Mouse (Mus musculus): ENCODE measurements around the gene Utf1.

Gene Utf1

GRCm38 (mm10) chr7:139943674-139944281 lies at the start of gene Utf1:
Utf1 (plus strand) TSS chr7:139943789.
- DNase-seq = peak; percentile 31

GRCm38 (mm10) chr7:139894655-139895557 lies 48.7 kb upstream of the Utf1 start, which contains the start of gene Kndc1:
Kndc1 (plus strand) TSS chr7:139894696.
- no peak for DNase-seq

- no peak for DNase-seq
These were observed 47.3 kb upstream of the Utf1 start for GRCm38 (mm10) chr7:139896271-139896670.

GRCm38 (mm10) chr7:139896796-139897195 lies 46.8 kb upstream of the Utf1 start:
- no peak for DNase-seq

- no peak for DNase-seq
These were observed 45.0 kb upstream of the Utf1 start for GRCm38 (mm10) chr7:139898606-139899005.

- DNase-seq = no peak
These were observed 44.1 kb upstream of the Utf1 start for GRCm38 (mm10) chr7:139899505-139899904.

- no peak for DNase-seq
These were observed 43.1 kb upstream of the Utf1 start for GRCm38 (mm10) chr7:139900456-139900855.

- DNase-seq = no peak
These were observed 42.7 kb upstream of the Utf1 start for GRCm38 (mm10) chr7:139900896-139901295.

GRCm38 (mm10) chr7:139901981-139902380 lies 41.6 kb upstream of the Utf1 start:
- DNase-seq = no peak

GRCm38 (mm10) chr7:139905261-139905660 lies 38.3 kb upstream of the Utf1 start:
- DNase-seq = no peak

GRCm38 (mm10) chr7:139905661-139906060 lies 37.9 kb upstream of the Utf1 start:
- DNase-seq = peak; percentile 25

- DNase-seq = no peak
These were observed 35.4 kb upstream of the Utf1 start for GRCm38 (mm10) chr7:139908176-139908575.

- DNase-seq = no peak
These were observed 34.1 kb upstream of the Utf1 start for GRCm38 (mm10) chr7:139909469-139909868.

GRCm38 (mm10) chr7:139910204-139910835 lies 33.3 kb upstream of the Utf1 start:
- no peak for DNase-seq

GRCm38 (mm10) chr7:139914141-139915047 lies 29.2 kb upstream of the Utf1 start:
- no peak for DNase-seq

GRCm38 (mm10) chr7:139915646-139916257 lies 27.8 kb upstream of the Utf1 start:
- DNase-seq = no peak

GRCm38 (mm10) chr7:139916345-139916744 lies 27.2 kb upstream of the Utf1 start:
- no peak for DNase-seq

GRCm38 (mm10) chr7:139918262-139918661 lies 25.3 kb upstream of the Utf1 start:
- DNase-seq = no peak

- DNase-seq = peak; percentile 11
These were observed 12.9 kb upstream of the Utf1 start for GRCm38 (mm10) chr7:139930732-139931131.

GRCm38 (mm10) chr7:139936705-139937104 lies 6.9 kb upstream of the Utf1 start:
- no peak for DNase-seq

GRCm38 (mm10) chr7:139937138-139937537 lies 6.5 kb upstream of the Utf1 start:
- DNase-seq = no peak

GRCm38 (mm10) chr7:139937810-139938209 lies 5.8 kb upstream of the Utf1 start:
- no peak for DNase-seq
